Mouse (Mus musculus) spleen, postnatal 14 days (tissue): ENCODE measurements around the gene Fam193b.
A peak's percentile ranks its signal among the peaks of the same experiment; 100 is the strongest.
"Not testable (repeated sequence)": the region's sequence is repeated elsewhere in the genome, so short reads cannot be mapped to it uniquely, and the experiment has no call there.

ENCODE experiments used
- DNase-seq, 2 experiments: peaks; one replicate each; pipeline ENCODE4 v3.0.0; 2021 to 2022; ENCODE audit warnings: low spot score in 2 of 2

Fam193b gene

GRCm38 (mm10) chr13:55571977-55572376 lies 1.1 kb upstream of the Fam193b start:
- no peak for DNase-seq

- peak in 1 of 2 experiments; percentile 14 for DNase-seq
Measured at GRCm38 (mm10) chr13:55570286-55570973, 490 bp downstream of the Fam193b start.

DNA sequence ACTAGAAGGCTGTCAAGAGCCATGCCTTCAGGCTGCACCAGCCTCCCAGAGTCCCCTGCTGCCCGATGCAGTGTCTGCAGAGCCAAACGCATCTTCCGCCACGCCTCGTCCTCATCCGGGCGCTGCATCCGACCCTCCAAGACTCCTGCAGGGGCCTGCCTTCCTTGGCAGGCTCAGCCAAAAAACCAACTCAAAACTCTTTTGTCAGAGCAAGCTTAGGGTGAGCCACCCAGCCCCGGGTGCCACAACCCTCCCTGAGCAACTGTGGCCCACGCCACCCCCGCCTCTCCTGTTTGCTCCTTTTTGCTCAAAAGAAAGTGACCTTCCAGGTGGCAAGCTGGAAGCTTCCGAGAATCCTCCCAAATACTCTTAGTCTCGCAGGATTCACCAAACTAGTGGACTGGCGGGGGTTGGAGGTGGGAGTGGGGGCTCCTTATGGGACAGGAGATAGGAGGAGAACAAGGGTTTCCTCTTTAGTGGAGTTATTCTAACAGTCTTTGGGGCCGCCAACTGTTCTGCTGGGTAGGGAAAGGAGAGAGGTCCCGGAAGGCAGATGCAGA lies 1.1 kb downstream of the Fam193b start:
- no peak for DNase-seq

DNA sequence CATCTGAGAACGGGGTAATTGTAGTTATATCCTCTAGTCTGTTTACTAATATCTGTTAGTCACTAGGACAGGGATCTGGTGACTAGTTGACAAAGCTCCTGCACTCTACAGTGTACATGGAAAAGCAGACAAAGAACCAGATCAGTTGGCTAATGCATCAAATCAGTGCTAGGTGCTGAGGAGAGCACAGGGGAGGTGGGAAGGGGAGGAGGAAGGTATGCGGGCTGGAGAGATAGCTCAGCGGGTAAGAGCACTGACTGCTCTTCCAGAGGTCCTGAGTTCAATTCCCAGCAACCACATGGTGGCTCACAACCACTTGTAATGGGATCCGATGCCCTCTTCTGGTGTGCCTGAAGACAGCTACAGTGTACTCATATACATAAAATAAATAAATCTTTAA lies 2.4 kb downstream of the Fam193b start:
- DNase-seq: not testable (repeated sequence)

DNA sequence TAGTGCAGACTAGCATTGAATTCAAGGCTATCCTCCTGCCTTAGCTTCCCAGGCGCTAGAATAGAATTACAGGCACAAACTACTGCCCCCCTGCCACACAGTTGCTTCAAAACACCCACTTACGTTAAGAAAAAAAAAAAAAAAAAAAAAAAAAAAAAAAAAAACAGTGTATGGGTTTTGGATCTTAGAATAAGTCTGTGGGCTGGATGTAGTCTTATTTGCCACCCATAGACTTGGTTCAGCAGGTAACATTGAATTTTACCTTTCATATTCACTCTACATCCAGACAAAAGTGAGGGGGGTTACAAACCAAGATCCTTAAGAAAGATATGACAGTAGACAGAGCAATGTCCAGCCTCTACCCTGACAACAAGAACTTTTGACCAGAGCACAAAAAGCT lies 3.0 kb downstream of the Fam193b start:
- no peak for DNase-seq

- no peak for DNase-seq
Measured at GRCm38 (mm10) chr13:55567001-55567400, 3.9 kb downstream of the Fam193b start.

DNA sequence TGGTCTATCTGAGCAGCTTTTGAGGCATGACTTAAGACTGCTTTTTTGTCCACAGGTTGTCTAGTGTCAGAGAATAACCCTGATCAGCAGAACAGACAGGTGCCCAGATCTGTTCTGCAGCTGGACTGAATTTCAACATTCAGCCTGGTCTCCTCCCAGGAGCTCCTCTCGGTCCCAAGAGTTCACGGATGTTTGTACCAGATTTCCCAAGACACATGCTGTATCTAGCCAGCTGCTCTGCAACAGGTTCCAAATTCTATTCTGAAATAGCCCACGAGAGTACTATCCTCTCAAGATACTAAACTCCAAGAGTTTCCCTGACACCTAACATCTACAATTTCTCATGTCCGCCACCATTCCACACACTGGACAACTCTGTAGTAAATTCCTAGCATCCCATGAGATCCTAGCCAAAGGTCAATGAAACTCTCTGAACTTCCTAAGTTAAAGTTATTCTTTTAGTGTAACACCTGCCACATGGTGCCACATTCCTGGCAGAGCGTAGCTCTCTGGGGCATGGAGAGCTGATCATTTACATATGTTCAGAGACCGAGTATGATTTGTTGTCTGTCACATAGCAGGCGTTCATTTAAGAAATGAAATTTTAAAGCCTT lies 7.5 kb downstream of the Fam193b start:
- DNase-seq: no peak

- no peak for DNase-seq
Measured at GRCm38 (mm10) chr13:55557499-55557898, 13.4 kb downstream of the Fam193b start.

GRCm38 (mm10) chr13:55555921-55556320 lies 15.0 kb downstream of the Fam193b start:
- DNase-seq: no peak

- DNase-seq: no peak
Measured at GRCm38 (mm10) chr13:55549061-55549460, 21.9 kb downstream of the Fam193b start.

DNA sequence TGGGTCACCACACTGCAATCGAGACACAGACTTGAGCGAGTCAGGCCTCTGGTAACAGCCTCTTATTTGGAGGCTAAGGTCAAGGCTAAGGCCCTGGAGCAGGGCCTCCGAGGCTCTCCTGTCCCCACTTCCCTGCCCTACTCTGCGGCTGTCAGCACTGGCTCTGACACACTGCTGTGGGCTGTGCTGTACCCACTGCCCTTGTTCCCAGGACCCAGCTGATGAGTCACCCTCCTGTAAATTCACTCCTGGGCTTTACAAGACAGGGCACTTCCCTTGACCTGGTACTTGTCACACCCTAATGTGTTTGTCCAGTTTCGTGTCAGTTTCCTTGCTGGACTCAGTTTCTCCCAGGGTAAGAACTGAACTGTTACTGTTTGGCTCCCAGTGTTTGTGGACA lies 22.5 kb downstream of the Fam193b start:
- no peak for DNase-seq

DNA sequence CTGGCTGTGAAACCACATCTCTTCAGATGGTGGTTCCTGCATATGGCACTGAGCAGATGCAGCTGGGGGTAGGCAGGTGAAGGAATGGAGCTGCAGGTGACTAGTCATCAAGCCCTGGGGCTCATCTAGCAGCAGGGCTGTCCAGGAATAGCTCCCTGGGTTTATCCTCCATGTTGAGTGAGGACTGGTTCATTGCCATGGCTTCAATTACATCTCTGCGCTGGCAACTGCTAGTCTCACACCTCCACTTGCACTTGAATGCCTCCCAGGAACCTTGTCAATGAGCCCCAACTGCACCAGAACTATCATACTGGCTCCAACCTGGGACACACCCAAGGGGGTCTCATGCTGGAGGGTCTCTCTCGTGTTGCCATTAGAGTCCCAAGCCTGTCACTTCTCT lies 23.0 kb downstream of the Fam193b start:
- no peak for DNase-seq

GRCm38 (mm10) chr13:55544792-55545191 lies 26.1 kb downstream of the Fam193b start:
- DNase-seq: no peak

- DNase-seq: no peak
Measured at GRCm38 (mm10) chr13:55543447-55543846, 27.5 kb downstream of the Fam193b start.

DNA sequence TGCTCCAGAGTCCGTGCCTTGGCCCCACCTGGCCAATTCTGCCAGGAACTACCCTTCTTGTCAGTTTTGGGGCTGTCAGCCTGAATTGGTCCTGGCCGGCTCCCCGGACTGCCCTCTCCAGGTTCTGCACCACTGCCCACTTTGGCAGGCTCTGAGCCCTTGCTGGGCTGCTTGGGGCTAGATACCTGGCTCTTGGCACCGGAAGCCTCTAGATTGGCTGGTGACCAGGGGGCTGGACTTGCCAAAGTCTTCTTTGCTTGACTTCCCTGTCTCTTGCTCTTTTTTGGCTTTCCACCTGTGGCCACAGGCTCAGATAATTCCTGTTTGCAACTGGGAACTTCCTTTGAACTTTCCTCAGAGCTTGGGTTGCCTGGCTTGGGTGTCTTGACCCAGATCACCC lies 28.0 kb downstream of the Fam193b start:
- no peak for DNase-seq

- DNase-seq: no peak
Measured at GRCm38 (mm10) chr13:55540933-55541332, 30.0 kb downstream of the Fam193b start.

DNA sequence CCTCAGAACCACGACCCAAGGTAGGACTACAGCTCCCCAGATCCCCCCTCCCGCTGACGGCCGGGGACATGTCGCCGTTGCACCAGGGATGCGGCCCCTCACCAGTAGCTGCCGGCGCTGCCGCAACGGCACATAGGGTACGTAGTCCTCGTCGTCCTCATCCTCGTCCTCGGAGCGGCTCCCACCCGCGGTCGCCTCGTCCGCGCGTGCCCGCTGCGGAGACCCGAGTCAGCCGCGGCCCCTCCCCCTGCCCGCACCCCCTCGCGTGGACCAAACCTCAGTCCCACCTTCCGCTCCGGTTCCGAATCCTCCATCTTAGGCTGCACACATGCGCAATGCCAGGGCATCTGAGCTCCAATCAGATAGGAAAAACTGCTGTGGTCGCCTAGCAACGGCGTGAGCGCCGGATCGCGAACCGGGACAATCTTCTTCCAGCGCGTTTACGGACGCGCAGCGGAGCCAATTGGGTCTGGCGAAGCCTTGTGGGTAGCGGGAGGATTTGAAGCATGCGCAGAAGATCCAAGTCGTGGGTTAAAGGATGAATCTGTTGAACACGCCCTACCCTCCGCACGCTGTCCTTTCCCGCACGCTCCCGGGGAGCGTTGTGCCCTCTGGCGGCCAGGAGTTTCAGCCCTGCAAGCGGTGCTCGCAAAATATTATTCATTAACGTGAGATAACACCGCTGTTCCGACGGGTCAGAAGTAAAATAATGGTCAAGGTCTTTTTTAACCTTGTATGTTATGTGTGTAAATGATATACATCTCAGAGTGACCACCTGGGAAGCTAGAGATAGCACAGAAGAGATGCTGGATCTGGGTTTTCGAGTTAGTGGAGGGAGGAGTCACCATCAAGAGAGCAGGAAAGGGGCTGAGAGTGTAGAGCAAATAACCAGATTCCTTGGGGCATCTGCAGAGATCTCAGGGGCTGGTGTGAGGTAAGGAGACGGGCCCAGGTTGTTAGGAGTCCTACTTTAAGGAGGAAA lies 34.4 kb downstream of the Fam193b start, which contains the start of gene Ddx41:
TSS of gene Ddx41 (minus strand) at position 465 of the 982 bp plus-strand sequence.
- DNase-seq: peak; percentile 97

GRCm38 (mm10) chr13:55535796-55536193 lies 35.1 kb downstream of the Fam193b start:
- DNase-seq: no peak

GRCm38 (mm10) chr13:55535191-55535590 lies 35.7 kb downstream of the Fam193b start:
- no peak for DNase-seq

GRCm38 (mm10) chr13:55529198-55529915 lies 41.6 kb downstream of the Fam193b start, which contains the start of gene Dok3:
Gene Dok3 (minus strand): TSS chr13:55529296.
- peak; percentile 46 to 65 for DNase-seq
